14 mouse cellular contexts compared by ENCODE assay signal in genomic region chr2:166583292-166583691, GRCm38 (mm10).
A peak's percentile ranks its signal among the peaks of the same experiment; 100 is the strongest.
DNase-seq lines count a peak whose midpoint lies in the region; ATAC-seq and TF ChIP-seq lines count a peak whose summit lies in the region.
"Had no signal": no experiment of that assay in that cellular context is flagged by ENCODE, and none has a peak within 500 bp of the region (broad histone marks: within the 10 kb centered on the region; RNA-seq: fewer than 3 reads in every experiment).

No protein-coding gene starts in this region.

- DNase-seq in heart, adult 2 months = no peak
- DNase-seq in heart, postnatal 36 days = no peak
- no peak for DNase-seq in lung, embryonic 14.5 days
- DNase-seq in lung, postnatal 14 days = no peak
- no peak for DNase-seq in limb, embryonic 10.5 days (ENCODE audit: low spot score)
- no peak for DNase-seq in gastrocnemius, postnatal 25 days
- DNase-seq: adrenal gland, postnatal 14 days; cerebellum, adult 9-11 months; kidney, adult 18-20 months; left cerebral cortex, postnatal 4 days had no signal

- TF ChIP-seq EP300 in heart, adult 2 months (IDR thresholded peaks at IDR 0.05; ENCODE audit: insufficient read depth, low read depth, low read length) = no peak

- H3K4me3 ChIP-seq in heart, adult 2 months = no peak overlapping the region
- no peak overlapping the region for H3K4me3 ChIP-seq in lung, embryonic 14.5 days (ENCODE audit: low read depth, low read length)
- 0 out of 2 replicates have a peak overlapping the region, but pooled peaks have one; percentile 5 for H3K4me3 ChIP-seq in E14TG2a.4 (replicated peaks; ENCODE audit: low read length)
- no peak overlapping the region for H3K4me3 ChIP-seq in limb, embryonic 10.5 days
- H3K4me3 ChIP-seq: neural tube, embryonic 12.5 days had no signal

- no peaks in the 10 kb centered on the region for H3K4me1 ChIP-seq in heart, adult 2 months (ENCODE audit: control insufficient read depth, insufficient read depth, low read length)
- H3K4me1 ChIP-seq in lung, embryonic 14.5 days (ENCODE audit: insufficient read depth) = no peaks in the 10 kb centered on the region
- H3K4me1 ChIP-seq in E14TG2a.4 (replicated peaks; ENCODE audit: low read depth, low read length) = peaks cover 13% of the 10 kb centered on the region
- no peaks in the 10 kb centered on the region for H3K4me1 ChIP-seq in limb, embryonic 10.5 days
- H3K4me1 ChIP-seq: neural tube, embryonic 12.5 days had no signal

- no peak overlapping the region for H3K4me2 ChIP-seq in lung, embryonic 14.5 days
- H3K4me2 ChIP-seq: midbrain, embryonic 11.5 days; neural tube, embryonic 12.5 days had no signal

- no peaks in the 10 kb centered on the region for H3K79me2 ChIP-seq in heart, adult 2 months (replicated peaks; ENCODE audit: control insufficient read depth, insufficient read depth, low read length)

- H3K27ac ChIP-seq in heart, adult 2 months = no peak overlapping the region
- H3K27ac ChIP-seq in lung, embryonic 14.5 days (ENCODE audit: low read depth) = no peak overlapping the region
- 0 out of 2 replicates have a peak overlapping the region, but pooled peaks have one; percentile 10 for H3K27ac ChIP-seq in limb, embryonic 10.5 days
- H3K27ac ChIP-seq: neural tube, embryonic 12.5 days had no signal

- 96% methylated on average over 5 of the region's 5 CpGs for WGBS in heart, adult 2 months
- whole genome bisulfite sequencing in lung, embryonic 14.5 days = 90% methylated on average over 5 of the region's 5 CpGs
- WGBS in limb, embryonic 10.5 days = 98% methylated on average over 5 of the region's 5 CpGs

- intact Hi-C loops in heart, adult 2 months (cut with DNase I) = no loop called here
- intact Hi-C loops in heart, postnatal 36 days (cut with DNase I) = no loop called here

- TF ChIP-seq CTCF in heart, adult 2 months (IDR thresholded peaks at IDR 0.05) = peak; percentile 24
- peak; percentile 51 for TF ChIP-seq CTCF in lung, embryonic 14.5 days (IDR thresholded peaks at IDR 0.05; ENCODE audit: low read depth)
- TF ChIP-seq CTCF in E14TG2a.4 (conservative IDR thresholded peaks at IDR 0.05; ENCODE audit: low read length) = peak; percentile 71

- no peaks in the 10 kb centered on the region for H3K9me3 ChIP-seq in lung, embryonic 14.5 days (ENCODE audit: low read depth, low read length)
- H3K9me3 ChIP-seq in E14TG2a.4 (ENCODE audit: low read length) = no peaks in the 10 kb centered on the region
- H3K9me3 ChIP-seq in limb, embryonic 10.5 days (replicated peaks) = no peaks in the 10 kb centered on the region
- H3K9me3 ChIP-seq: neural tube, embryonic 12.5 days had no signal

- no peak for TF ChIP-seq POLR2A in heart, adult 2 months (IDR thresholded peaks at IDR 0.05; ENCODE audit: insufficient read depth, low read depth, low read length)

- H3K9ac ChIP-seq in heart, adult 2 months (ENCODE audit: low read depth, low read length) = no peak overlapping the region
- H3K9ac ChIP-seq in lung, embryonic 14.5 days = no peak overlapping the region
- H3K9ac ChIP-seq: neural tube, embryonic 12.5 days had no signal

- no peaks in the 10 kb centered on the region for H3K27me3 ChIP-seq in heart, adult 2 months (ENCODE audit: control insufficient read depth, insufficient read depth, low read length)
- no peaks in the 10 kb centered on the region for H3K27me3 ChIP-seq in lung, embryonic 14.5 days (ENCODE audit: insufficient read depth, low read length)
- no peaks in the 10 kb centered on the region for H3K27me3 ChIP-seq in E14TG2a.4 (ENCODE audit: insufficient read depth, low read length)
- H3K27me3 ChIP-seq in limb, embryonic 10.5 days (ENCODE audit: low read depth, poor library complexity, severe bottlenecking) = no peaks in the 10 kb centered on the region
- H3K27me3 ChIP-seq: neural tube, embryonic 12.5 days had no signal

- no peak for ATAC-seq in lung, embryonic 14.5 days (ENCODE audit: insufficient read depth)
- ATAC-seq in cerebellum, adult (ENCODE audit: insufficient number of reproducible peaks, low FRiP score, low TSS enrichment) = no peak

- no peaks in the 10 kb centered on the region for H3K36me3 ChIP-seq in heart, adult 2 months (ENCODE audit: control insufficient read depth, insufficient read depth, low read length)
- no peaks in the 10 kb centered on the region for H3K36me3 ChIP-seq in lung, embryonic 14.5 days (ENCODE audit: insufficient read depth)
- no peaks in the 10 kb centered on the region for H3K36me3 ChIP-seq in E14TG2a.4 (ENCODE audit: insufficient read depth, low read length)
- peaks cover 89% of the 10 kb centered on the region for H3K36me3 ChIP-seq in limb, embryonic 10.5 days
